Mouse (Mus musculus) ES-CJ7 (cell line): ENCODE measurements around the gene Snx17.
"Not testable (repeated sequence)": the region's sequence is repeated elsewhere in the genome, so short reads cannot be mapped to it uniquely, and the experiment has no call there.

Experiments used
- DNase-seq: peaks from one replicate; pipeline ENCODE4 v3.0.0; 2011; ENCODE audit warnings: low read depth, low spot score

The Snx17 gene

DNA sequence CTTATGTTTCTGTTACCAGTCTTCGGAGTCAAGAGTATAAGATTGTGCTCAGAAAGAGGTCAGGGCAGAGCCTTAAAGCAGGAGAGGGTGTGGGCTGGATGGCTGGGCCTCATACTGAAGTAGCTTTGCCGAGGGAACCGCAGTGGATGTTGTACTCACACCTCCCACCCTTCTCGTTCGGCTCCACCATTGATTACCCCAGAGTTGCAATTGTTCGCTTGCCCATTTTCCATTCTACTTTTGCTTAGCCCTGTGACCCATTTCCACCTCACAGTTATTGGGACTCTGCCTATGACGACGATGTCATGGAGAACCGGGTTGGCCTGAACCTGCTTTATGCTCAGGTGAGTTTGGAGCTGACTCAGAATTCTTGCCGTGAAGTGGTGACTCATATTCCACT, 3.2 kb downstream of the Snx17 start:
- DNase-seq = no peak

DNA sequence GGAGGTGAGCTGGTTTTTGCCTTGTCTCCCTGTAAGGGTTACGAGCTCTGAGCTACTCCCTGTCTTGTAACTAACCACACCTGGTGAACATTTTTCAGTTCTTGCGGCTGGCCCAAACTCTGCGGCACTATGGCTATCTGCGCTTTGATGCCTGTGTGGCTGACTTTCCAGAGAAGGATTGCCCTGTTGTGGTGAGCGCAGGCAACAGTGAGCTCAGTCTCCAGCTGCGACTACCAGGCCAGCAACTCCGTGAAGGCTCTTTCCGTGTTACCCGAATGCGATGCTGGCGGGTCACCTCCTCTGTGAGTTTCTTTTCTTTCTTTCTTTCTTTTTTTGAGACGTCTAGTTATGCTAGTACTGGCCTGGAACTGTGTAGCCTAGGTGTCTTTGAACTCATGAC, 4.0 kb downstream of the Snx17 start:
- no peak for DNase-seq

DNA sequence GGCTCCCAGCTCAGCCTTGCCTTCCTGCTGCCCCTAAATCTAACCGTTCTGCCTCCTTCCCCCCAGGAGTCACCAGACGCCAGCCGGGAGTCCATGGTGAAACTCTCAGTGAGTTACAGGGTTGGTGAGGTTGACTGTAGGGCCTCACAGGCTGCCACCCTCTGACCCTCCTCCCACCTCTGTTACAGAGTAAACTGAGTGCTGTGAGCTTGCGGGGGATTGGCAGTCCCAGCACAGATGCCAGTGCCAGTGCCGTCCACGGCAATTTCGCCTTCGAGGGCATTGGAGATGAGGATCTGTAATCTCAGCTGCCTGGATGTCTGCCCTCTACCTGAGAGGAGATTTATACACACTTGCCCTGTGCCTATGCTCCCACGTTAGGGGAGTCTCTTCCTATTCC, 5.1 kb downstream of the Snx17 start:
- DNase-seq = no peak

DNA sequence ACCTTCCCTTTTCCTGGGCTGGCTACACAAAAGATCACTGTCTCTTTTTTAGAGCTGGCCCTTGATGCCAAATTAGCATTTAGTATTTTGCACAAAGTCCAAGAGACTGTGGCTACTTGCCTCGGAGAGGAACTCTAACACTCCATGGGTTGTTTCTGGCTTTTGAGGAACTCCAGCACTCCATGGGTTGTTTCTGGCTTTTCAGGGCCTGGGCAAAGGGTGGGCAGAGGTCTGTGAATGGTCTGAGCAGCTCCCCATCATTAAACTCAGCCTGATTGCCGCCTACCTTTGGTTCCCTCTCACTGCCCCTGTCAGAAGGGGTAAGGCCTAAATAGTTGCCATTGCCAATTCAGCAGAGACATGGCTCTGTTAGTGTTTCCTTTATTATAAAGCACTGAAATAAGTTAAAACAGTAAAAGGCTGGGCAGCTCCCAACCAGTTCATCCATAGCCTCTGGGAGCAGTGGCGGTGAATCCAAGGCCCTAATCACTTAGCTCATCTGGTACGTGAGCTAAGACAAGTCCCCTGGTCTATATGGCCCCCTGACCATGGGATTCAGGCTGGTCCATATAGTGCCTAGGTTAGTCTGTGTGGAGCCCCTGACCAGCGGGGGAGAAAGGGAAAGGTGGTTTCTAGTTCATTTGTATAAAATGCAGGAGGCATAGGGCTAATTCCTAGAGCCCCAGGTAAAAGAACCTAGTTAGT, 5.7 kb downstream of the Snx17 start:
- no peak for DNase-seq

DNA sequence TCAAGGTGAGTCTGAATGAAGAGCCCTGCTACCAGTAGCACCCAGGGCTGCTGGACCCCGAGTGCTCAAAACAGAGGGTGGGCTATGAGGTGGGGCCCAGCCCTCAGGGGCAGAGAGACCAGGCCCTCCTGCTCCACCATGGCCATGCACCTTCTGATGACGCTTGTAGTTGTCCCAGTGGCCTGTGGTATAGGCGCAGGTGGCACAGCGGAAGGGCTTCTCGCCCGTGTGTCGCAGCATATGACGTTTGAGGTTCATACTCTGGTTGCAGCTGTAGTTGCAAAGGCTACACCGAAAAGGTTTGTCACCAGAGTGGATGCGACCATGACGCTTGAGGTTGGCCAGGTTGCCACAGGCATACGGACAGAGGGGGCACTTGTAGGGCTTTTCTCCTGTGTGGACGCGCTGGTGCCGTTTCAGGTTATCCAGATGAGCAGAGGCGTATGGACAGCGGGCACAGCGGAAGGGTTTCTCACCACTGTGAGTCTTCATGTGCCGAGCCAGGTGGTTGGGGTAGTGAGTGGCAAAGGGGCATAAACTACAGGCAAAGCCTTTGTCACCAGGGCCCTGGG, 6.4 kb downstream of the Snx17 start:
- no peak for DNase-seq

DNA sequence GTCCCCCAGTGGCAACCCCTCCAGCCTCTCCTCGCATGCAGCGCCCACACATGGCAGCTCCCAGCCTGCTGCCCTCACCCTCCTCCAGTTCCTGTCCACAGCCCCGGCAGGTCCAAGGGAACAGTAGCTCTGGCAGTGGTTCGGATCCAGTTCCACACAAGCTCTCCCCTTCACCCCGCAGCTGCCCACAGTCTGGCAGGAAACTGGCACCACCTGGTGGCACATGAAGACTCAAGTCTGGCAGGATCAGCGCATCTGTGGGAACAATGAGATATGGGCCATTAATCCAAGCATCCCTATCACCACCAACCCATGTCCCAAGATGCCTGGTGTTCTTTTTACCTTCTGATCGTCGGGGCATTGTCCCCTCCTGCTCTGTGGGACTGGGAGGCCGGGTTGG, 6.9 kb downstream of the Snx17 start:
- no peak for DNase-seq

DNA sequence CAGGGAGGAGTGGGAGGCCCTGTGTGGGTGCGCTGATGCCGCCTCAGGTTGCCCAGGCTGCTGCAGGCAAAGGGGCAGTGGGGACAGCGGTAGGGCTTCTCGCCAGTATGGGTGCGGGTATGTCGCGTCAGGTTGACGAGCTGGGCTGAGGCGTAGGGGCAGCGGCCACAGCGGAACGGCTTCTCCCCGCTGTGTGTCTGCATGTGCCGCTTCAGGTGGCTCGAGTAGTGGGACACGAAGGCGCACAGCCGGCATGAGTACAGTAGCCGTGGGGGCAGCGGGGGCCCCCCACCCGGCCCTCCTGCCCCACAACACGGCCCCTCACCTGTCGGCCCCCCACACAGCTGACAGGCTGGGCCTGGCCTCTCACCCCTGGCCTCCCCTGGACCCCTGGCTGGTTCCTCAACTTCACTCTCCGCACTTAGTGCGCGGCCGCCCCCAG, 7.3 kb downstream of the Snx17 start:
- no peak for DNase-seq

DNA sequence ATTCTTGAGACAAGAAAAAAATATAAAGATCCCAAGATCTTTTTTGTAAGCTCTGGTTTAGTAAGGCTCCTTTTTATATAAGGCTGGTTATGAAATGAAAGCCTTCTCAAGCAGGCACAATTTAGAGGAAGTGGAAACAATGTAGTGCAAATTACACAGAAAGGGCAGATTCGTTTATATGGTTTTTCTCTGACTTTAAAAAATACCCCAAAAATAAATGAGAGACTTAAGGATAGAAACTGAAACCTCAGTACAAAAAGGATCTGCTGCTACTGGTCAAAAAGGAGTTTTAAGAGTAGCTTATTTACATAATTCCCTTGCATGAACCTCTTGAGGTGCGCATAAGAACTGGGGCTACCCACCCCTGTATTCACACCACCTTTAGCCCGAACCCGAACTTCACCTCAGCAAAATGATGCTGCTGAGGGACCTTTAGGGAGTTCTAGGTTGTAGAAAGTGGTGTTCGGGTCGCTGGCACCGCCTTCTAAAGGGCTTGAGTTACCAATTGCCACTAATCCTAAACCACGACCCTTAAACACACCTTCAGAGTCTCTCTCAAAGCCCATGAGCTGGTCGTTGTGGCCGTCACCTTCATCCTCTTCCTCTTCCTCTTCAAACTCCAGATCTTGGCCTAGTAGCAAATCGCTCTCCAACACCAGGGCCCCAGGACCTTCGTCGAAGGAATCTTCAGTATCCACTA, 8.2 kb downstream of the Snx17 start:
- DNase-seq = no peak

DNA sequence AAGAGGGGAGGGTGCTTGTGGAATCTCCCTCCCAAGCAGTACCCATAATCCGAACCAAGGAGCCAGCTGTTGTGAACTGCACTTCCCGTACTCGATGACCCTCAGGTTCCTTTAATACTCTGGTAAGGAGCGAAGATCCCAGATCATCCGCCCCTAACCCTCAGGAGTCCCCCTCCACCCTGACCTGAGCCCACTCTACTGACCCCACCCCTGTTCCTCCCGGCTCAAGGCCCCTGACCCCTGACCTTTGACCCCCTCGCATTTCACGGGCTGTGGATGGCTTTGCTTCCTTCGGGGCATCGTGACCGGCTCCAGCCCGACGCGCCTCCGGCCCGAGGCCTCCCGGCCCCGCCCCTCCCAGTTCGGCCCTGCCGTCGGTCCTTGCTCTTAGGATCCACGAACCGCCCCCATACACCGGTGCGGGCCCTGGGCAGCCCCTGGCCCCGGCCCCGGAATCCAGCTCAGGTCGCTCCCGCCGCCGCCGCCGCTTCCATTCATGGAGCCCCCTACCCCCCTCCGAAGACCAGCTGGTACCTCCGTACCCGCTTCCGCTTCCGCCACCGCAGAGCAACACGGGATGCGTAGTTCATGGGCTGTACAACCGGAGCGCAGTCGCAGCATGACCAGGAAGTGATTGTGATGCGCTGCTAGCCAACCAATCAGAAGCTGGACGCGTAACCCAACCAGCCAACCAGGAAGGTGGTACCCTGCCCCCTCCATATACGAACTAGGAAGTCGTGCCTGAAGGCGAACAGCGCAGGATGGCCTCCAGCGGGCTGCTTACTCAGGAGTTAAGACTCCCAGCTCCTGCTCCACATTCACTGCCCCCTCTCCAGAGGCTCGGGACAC, 8.9 kb downstream of the Snx17 start, which contains the start of gene Zfp513:
Zfp513 (minus strand) TSS at position 562 of the 849 bp plus-strand sequence.
- peak; percentile 99 for DNase-seq

DNA sequence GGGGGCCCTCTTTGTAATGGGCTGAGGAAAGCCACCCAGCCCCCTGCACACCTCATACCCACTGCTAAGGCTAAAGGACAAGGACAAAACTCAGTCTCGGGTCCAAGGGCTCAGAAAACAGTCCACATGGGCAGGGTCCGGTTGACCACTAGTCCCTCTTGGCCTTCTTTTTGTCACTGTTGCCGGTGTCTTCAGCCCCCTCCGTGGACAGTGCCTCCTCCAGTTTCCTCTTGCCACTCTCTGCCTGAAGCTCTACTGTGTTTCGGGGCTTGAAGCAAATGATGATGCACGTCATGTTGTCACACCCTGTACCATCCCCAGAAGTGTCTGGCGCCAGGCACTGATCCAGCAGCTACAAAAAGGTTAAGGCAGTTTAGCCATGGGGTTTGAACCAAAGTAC, 9.9 kb downstream of the Snx17 start:
- DNase-seq = no peak

DNA sequence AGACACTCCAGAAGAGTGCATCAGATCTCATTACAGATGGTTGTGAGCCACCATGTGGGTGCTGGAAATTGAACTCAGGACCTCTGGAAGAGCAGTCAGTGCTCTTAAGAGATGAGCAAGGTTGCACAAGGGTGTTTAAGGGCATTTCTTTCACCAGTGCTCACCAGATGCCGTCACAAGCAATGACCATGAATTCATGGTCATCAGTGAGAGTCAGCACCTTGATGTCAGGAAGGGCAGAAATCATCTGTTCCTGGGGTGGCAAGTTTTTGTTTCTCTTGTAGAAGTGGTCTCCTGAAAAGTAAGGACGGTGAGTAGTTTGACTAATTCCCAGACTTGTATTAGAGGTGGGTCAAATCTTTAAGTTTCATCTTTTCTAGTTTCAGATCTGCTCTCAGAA, 10.8 kb downstream of the Snx17 start:
- DNase-seq = no peak

DNA sequence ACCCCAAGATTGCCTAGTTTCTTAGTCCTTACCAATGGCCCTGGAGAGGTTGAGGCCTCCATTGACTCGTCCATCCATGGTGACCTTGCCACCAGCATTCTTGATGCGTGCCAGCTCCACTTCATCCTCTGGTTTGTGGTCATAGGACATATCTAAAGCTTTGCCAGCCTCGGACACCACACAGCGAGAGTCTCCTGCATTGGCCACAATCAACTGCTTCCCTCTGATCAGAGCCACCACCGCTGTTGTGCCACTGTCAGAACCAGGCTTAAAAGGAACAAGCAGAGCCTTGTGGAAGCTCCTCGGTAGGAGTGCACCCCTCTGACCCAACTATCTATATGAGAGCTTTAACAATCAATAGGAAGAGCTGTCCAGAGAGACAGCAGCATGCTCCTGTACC, 11.4 kb downstream of the Snx17 start:
- no peak for DNase-seq

DNA sequence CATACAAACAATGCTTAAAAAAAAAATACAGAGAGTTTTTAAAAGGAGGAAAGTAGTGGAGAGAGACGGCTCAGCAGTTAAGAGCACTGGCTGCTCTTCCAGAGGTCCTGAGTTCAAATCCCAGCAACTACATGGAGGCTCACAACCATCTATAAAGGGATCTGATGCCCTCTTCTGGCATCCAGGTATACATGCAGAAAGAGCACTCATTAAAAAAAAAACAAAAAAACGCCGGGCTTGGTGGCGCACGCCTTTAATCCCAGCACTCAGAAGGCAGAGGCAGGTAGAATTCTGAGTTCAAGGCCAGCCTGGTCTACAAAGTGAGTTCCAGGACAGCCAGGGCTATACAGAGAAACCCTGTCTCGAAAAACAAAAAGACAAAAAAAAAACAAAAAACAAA, 23.5 kb downstream of the Snx17 start:
- DNase-seq = not testable (repeated sequence)

DNA sequence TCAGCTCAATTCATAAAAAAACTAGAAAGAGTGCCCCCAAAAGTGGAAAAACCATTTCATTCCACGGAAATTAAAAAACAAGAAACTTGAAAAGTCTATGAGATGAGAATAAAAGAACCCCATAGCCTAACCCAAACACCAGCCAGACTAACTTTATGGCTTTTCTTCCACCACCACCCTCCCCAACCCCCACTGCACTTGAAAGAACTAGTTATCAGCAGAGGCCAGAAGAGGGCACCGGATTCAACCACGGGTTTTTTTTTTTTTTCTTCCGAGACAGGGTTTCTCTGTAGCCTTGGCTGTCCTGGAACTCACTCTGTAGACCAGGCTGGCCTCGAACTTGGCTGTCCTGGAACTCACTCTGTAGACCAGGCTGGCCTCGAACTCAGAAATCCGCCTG, 25.3 kb downstream of the Snx17 start:
- DNase-seq = peak; percentile 49

DNA sequence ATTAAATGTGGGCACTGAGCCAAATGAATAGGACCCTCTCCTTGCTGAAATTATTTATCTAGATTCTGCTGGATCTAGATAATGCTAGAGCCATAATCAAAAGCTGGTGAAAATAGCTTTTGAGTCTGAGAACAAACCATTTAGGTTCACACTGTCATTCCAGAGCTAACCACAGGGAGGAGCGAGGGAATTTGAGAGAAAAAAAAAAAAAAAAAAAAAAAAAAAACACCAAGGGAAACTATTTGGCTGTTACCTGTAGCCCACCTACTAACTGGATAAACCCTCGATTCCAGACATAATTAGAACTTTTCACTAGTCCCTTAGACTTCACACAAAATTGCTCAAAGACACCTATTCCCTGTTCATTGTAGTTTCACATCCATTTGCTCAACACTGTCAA, 26.0 kb downstream of the Snx17 start:
- peak; percentile 55 for DNase-seq

DNA sequence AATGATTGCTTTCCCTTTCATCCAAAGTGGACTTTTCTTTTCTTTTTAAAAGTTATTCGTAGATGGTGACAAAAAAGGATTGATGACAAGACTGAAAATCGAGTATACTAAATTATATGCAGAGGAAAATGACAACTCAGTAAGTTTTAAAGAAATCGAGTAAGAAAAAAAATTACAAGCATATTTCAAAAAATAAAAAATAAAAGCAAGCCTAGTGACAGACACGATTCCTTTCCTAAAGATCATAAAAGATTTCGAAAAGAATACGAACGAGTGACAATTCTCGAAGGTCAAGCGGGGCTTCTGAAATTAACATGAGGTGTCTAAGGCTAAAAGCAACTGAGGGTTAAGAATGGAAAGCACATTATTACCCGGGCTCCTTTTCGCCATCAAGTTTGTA, 26.4 kb downstream of the Snx17 start:
- DNase-seq = no peak

DNA sequence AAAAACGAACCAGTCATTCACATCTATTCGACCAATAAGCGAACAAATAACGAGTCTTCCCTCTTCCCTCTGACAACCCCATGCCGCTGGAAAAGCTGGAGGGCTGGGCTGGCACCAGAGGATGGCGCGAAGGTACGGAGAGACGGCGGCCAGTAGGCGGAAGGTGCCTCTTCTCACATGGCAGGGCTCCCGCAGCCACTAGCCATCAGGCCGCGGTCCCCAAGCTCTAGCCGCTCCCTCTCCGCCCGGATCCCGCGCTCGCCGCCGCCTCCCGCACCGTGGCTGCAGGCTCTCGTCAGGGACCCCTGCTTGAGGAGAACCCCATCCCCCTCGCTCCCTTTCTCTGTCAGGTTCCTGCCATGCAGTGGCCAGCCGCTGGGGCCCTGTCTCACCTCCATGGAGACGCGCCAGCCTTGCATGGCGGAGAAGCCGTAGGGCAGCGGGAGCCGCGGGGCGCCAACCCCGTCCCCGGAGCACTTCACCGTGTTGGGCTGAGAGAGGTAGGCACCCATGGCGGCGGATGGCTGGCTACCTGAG, 27.0 kb downstream of the Snx17 start:
- DNase-seq = peak; percentile 68

DNA sequence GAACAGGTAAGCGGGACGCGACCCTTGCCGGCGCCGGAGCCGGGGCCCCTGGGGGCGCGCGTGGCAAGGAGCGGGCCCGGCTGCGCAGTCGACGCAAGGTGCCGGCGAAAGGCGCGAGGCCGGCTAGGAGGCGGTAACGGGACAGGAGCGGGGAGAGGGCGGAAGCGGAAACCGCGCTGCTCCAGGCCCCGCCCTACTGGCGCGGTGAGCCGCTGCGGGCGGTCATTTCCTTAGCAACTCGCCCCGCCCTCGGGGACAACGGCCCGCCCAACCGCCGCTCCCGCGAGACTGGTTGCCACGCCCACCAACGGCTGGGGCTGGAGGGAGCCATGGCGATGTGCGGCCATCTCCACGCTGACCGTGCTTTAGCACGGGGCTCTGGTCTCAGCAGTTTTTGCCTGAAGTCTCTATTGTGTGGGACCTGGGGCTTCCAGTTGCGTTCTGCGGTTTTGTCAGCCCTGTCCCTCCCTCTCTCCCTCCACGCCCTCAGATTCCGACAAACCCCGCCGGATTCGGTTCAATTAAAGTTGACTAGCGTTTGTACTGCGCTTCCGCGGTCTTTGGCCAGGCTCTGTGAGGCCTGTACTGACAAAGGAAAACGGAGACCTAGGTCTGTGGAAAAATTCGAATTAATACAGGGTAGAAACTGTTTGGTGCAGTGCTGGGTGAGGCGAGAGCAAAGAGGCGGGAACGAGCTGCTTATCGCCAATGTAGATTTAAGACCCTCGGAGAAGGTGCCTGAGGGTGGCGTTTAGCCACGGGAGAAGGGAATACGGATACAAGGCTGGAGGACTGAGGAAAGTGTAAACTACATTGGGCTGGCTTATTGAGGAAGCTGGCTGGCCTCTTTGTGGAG, 27.6 kb downstream of the Snx17 start, which contains the start of gene Ppm1g:
Ppm1g (minus strand) TSS at position 240 of the 856 bp plus-strand sequence.
- DNase-seq = peak; percentile 95

DNA sequence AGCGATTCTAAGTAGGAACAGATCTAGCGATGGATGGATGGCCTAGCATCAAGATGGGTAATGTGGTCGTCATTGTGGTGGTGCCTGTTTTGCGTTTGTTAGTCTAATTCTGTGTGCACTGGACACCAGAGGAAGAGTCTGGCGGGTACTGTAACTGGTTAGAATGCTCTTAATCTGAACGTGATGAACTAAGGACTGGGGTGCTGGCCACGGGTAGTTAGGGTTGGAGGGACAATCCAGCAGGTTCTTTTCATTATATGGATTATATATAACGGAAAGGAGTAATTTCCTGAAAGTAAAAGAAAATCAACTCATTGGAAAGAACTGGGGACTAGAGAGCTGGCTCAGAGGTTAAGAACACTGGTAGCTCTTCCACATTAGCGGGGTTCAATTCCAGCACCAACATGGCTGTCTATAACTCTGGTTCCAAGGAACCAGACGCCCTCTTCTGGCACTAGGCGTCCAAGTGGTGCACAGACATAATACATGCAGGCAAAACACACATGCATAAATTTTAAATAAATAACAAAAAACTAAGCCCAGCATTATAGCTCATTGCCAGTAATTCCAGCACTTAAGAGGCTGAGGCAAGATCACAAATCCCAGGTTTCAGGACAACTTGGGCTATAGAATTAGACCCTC, 28.4 kb downstream of the Snx17 start:
- DNase-seq = peak; percentile 79

DNA sequence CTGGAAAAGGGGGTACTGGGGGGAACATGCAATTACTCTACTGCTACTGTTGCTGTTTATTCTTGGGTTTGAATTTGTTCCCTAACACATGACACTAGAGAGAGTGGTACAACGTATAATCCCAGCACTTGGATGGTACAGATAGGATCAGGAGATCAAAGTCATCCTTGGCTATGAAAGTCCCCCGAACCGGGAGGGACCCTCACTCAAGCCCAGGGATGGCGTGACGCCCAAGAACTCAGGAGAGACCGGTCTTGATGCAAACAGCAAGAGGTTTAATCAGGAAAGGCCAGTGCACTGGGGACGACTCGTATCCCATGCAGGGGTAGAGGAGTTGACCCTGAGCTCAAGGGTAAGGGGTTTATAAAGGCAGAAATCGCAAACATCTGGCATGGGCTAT, 29.7 kb downstream of the Snx17 start:
- DNase-seq = no peak
